Mouse (Mus musculus) G1E (cell line): ENCODE results near the gene Fgfr2.

Experiments used
- CTCF ChIP-seq: IDR thresholded peaks from 2 replicates; pipeline ENCODE4 v1.5.1; 2012; ENCODE audit warnings: low read depth, low read length, inconsistent platforms, mixed read lengths
- GATA1 ChIP-seq: IDR thresholded peaks from 2 replicates; pipeline ENCODE4 v1.6.1; 2012; ENCODE audit warnings: borderline replicate concordance, low read length, inconsistent platforms, mixed read lengths

GRCm38 (mm10) chr7:132174296-132174695 is 948.9 kb downstream of the Fgfr2 start:
- TF ChIP-seq CTCF (no peak), GATA1 (no peak)
